Mouse (Mus musculus) heart, embryonic 15.5 days (tissue): ENCODE results near the gene Coq2. TPM values are rescaled to one million over a fixed set of nuclear protein-coding genes. Genes with fewer than 3 reads are reported as not detected.

Experiments
- ATAC-seq: fragments of 200-750 bp; cut with Nextera tagmentation; replicated peaks from 2 replicates; pipeline ENCODE4 v1.8.0; 2017; ENCODE audit warnings: low read depth, moderate TSS enrichment; ENCODE audit not compliant: insufficient number of reproducible peaks, insufficient read depth, low FRiP score
- H3K27ac ChIP-seq: fragments of 300-500 bp; sonication (generic); 2 replicates; pipeline ENCODE4 v1.5.1; 2015; ENCODE audit warnings: mild to moderate bottlenecking, inconsistent platforms
- H3K27me3 ChIP-seq: fragments of 300-500 bp; sonication (generic); 2 replicates; pipeline ENCODE4 v1.6.1; 2015; ENCODE audit warnings: inconsistent platforms
- H3K36me3 ChIP-seq: fragments of 300-500 bp; sonication (generic); 2 replicates; pipeline ENCODE4 v1.6.1; 2015; ENCODE audit warnings: mild to moderate bottlenecking, inconsistent platforms
- H3K4me1 ChIP-seq: fragments of 300-500 bp; sonication (generic); replicated peaks from 2 replicates; pipeline ENCODE4 v1.6.1; 2015; ENCODE audit warnings: inconsistent platforms
- H3K4me2 ChIP-seq: fragments of 300-500 bp; sonication (generic); 2 replicates; pipeline ENCODE4 v1.6.1; 2015; ENCODE audit warnings: inconsistent platforms, mild to moderate bottlenecking, moderate library complexity
- H3K4me3 ChIP-seq: fragments of 300-500 bp; sonication (generic); 2 replicates; pipeline ENCODE4 v1.5.1; 2015; ENCODE audit warnings: mild to moderate bottlenecking, inconsistent platforms
- H3K9ac ChIP-seq: fragments of 300-500 bp; sonication (generic); 2 replicates; pipeline ENCODE4 v1.6.1; 2015; ENCODE audit warnings: mild to moderate bottlenecking, inconsistent platforms
- H3K9me3 ChIP-seq: fragments of 300-500 bp; sonication (generic); replicated peaks from 2 replicates; pipeline ENCODE4 v1.6.1; 2016; ENCODE audit warnings: inconsistent platforms
- WGBS: fragments of 180-500 bp; shearing (Covaris S2); methylation state at CpG from one replicate; pipeline ENCODE4 v1.1.7; 2015; ENCODE audit warnings: mixed read lengths; 5-methylcytosine and 5-hydroxymethylcytosine counted together
- polyA plus RNA-seq: library from polyadenylated mRNA; unstranded; fragments of >200 nt; fragmentation: Nextera tagmentation; extraction: Ambion mirVana; gene quantifications from 2 replicates; pipeline ENCODE4 v1.2.1, GENCODE M21; 2015

The Coq2 gene
- polyA plus RNA-seq, 1 experiment from 2014 or later, result 63.2 TPM

DNA sequence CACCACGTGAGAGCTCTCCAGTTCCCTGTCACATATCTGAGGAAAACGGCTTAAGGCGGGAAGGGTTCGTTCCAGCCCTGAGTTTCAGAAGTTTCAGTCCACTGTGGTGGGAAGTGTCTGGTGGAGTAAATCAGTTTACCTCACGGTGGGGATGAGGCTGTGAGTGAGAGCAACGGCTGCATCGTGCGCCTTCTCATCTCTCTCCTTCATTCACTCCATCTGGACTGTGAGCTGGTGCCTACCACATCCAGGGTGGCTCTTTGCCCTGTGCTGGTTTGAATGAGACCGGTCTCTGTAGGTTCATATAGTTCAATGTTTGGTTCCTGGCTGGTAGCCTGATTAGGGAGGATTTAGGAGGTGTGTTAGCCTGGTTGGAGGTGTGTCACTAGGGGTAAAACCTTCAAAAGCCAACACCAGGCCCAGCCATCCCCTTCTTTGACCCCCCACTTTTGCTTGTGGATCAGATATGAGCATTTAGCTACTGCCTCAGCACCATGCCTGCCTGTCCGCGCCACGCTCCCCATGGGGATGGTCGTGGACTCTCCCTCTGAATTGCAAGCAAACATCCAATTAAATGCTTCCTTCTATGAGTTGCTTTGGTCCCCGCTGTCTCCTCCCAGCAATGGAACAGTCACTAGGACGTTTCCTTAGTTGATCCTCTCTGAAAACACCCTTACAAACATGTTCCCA, 55.2 kb downstream of the Coq2 start:
- H3K27me3 ChIP-seq, result no peaks in the 10 kb centered on the region
- H3K4me3 ChIP-seq, result no peak overlapping the region
- no peaks in the 10 kb centered on the region for H3K9me3 ChIP-seq
- WGBS, result 84% methylated on average over 15 of the region's 15 CpGs
- H3K36me3 ChIP-seq, result no peaks in the 10 kb centered on the region
- no peak for ATAC-seq
- H3K4me1 ChIP-seq, result no peaks in the 10 kb centered on the region
- H3K9ac ChIP-seq, result no peak overlapping the region
- H3K4me2 ChIP-seq, result no peak overlapping the region
- no peak overlapping the region for H3K27ac ChIP-seq

DNA sequence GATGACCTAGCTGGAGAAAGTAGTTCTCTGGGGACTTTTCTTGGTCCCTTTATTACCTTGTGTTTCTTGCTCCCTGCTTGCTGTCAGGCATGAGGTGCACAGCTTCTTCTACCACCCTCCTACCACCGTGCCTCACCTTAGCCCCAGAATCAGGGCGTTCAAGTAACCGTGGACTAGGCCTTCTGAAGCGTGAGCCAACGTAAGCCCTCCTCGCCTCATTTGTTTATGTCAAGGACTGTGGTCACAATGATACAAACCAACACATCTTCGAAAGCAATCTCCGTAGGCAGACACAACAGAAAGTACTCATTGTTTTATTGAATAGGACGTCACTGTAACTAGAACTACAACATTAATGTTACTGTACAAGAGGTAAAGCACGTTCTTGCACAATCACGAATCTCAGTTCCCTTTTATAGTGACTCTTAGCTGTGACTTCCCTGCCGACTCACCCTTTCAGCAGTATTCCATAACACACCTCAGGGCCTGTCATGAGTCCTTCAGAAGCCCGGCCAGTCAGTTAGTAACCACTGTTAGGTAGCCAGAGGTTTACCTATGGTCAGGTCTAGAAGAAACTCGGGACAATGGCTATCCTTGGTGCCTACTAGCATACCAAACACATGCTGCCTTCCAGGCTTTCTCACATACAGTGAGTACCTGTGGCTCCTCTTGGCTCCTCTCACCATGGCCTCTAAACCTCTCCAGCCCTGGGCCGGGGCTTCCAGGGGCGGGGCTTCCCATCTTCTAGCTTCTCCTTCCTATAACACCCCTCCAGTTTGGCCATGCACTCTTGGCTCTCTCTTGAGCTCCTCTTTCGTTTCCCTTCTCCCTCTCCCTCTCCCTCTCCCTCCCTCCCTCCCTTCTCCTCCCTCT, 60.8 kb downstream of the Coq2 start:
- Histone ChIP-seq H3K27me3 (no peaks in the 10 kb centered on the region), H3K27ac (no peak overlapping the region), H3K9ac (no peak overlapping the region), H3K4me3 (no peak overlapping the region), H3K4me1 (no peaks in the 10 kb centered on the region), H3K4me2 (no peak overlapping the region), H3K36me3 (no peaks in the 10 kb centered on the region), H3K9me3 (no peaks in the 10 kb centered on the region)
- ATAC-seq, result no peak
- 84% methylated on average over 17 of the region's 17 CpGs for WGBS

DNA sequence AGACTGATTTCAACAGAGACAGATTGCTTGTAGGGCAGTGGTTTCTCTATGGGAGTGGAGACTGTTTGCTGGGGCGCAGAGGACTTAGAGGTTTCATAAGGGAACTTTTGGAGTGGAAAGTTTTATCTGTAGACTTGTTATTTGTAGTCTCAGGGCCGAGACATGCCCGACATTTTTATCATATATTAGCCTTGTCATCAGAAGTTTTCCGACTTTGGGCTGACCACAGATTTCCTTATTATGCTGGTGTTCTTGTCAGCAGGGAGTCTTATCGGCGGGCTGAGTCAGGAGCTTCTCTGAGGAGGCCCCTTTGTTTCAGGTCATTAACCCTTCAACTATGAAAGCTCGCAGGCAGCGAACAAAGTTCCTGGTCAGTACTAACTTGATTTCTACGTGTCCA, 67.1 kb downstream of the Coq2 start:
- Histone ChIP-seq H3K9ac (no peak overlapping the region), H3K4me2 (no peak overlapping the region), H3K9me3 (no peaks in the 10 kb centered on the region), H3K27ac (no peak overlapping the region), H3K36me3 (no peaks in the 10 kb centered on the region), H3K4me3 (no peak overlapping the region), H3K4me1 (peaks cover 6% of the 10 kb centered on the region; the same call in 1 of the 2 replicates), H3K27me3 (no peaks in the 10 kb centered on the region)
- ATAC-seq, result no peak
- 64% methylated on average over 9 of the region's 9 CpGs for WGBS

DNA sequence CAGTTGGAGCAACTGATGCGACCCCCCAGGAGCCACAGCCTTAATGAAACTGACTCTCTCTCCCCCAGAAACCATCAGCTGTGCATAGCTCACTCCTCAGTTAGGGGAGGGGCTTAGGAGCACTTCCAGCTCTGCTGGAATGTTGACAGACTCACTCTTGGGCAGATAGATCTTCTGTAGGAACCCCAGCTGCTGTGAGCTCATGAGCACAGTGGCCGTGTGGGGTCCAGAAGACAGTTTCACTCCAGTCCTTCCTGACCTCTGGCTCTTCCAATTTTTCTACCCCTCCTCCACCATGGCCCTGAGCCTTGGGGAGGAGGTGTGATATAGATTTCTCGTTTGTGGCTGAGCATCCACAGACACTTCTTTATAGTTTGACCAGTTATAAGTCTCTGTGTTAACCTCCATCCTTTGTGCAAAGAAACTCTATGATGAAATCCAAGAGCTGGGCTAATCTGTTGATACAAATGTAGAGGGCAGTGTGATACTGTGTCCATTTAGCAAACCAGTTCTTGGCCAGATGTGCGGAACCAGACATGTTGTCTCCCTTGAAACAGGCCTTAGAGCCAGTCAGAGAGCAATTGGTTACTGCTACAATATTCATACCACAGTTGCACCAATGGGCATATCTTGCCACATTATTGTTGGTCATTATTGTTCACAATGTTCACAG, 67.7 kb downstream of the Coq2 start:
- no peak overlapping the region for H3K4me3 ChIP-seq
- no peaks in the 10 kb centered on the region for H3K27me3 ChIP-seq
- H3K4me1 ChIP-seq, result peaks cover 6% of the 10 kb centered on the region; the same call in 1 of the 2 replicates
- no peak overlapping the region for H3K27ac ChIP-seq
- no peak overlapping the region for H3K9ac ChIP-seq
- no peak overlapping the region for H3K4me2 ChIP-seq
- 57% methylated on average over 4 of the region's 4 CpGs for WGBS
- no peaks in the 10 kb centered on the region for H3K36me3 ChIP-seq
- H3K9me3 ChIP-seq, result no peaks in the 10 kb centered on the region
- no peak for ATAC-seq

DNA sequence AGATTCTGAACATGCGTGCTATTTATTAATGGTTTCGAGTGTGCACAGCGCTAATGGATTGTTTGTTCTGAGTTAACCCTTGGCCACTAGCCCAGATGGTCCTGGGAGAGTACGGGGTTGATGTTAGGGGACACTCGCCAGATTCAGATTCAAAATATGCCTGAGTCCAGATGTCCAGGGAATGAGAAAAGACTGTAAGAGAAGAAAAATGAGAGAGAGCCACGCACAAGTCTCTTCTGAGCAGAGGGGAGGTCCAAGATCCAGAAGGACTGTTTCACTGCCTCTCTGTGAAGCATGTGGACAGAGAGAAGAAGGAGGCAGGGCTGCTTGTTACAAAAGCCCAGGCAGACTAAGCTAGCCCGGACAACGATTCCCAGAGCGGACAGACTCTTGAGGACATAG, 69.1 kb downstream of the Coq2 start:
- ATAC-seq, result peak; percentile 60
- Histone ChIP-seq H3K27ac (peak overlapping the region; percentile 63), H3K9me3 (no peaks in the 10 kb centered on the region), H3K9ac (no peak overlapping the region), H3K4me2 (peak overlapping the region; percentile 7; the same call in 1 of the 2 replicates), H3K4me3 (no peak overlapping the region), H3K27me3 (no peaks in the 10 kb centered on the region), H3K4me1 (peaks cover 6% of the 10 kb centered on the region; the same call in 1 of the 2 replicates), H3K36me3 (no peaks in the 10 kb centered on the region)
- WGBS, result 53% methylated on average over 9 of the region's 9 CpGs

Other genes with a start within 250 kb of the Coq2 start
- gene Lin54, start 174.5 kb downstream of the Coq2 start, polyA plus RNA-seq, result 9.1 and 10.2 TPM in 2 replicates
- gene Cops4, start 156.8 kb downstream of the Coq2 start, polyA plus RNA-seq, result 134 and 137 TPM in 2 replicates
- 7.7 and 38.2 TPM in 2 replicates for gene Plac8, start 102.9 kb downstream of the Coq2 start, polyA plus RNA-seq
- gene Hpse, start 44.6 kb upstream of the Coq2 start, polyA plus RNA-seq, result 0.96 and 2.2 TPM in 2 replicates
- gene Helq, start 123.5 kb upstream of the Coq2 start, polyA plus RNA-seq, result 9.2 and 9.5 TPM in 2 replicates
- gene Mrps18c, start 123.5 kb upstream of the Coq2 start, polyA plus RNA-seq, result 121 and 134 TPM in 2 replicates
- 31.2 and 33.9 TPM in 2 replicates for gene Abraxas1, start 145.8 kb upstream of the Coq2 start, polyA plus RNA-seq
- 14.3 and 15.5 TPM in 2 replicates for gene Gpat3, start 170.6 kb upstream of the Coq2 start, polyA plus RNA-seq